Mouse (Mus musculus): ENCODE results near the gene Krt19.

DNA sequence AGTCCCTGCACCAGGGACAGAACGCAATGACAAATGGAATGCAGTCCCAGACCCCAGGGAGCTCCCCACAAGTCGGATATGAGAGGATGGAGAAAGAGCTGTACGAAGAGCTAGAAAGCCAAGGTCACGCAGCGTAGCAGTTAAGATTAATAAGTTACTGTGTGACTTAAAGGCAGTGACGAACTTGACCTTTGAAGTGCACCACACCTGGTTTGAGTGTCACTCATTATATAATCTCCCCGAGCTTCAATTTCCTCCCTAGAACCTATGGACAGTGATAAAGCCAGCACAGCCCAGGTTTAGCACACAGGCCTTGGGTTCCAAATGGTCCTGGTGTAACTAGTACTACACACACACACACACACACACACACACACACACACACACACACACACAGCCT is 15.9 kb upstream of the Krt19 start:
- TF ChIP-seq GATA1 (IDR thresholded peaks at IDR 0.05; ENCODE audit: borderline replicate concordance, low read length), result no peak
- TF ChIP-seq FLI1 (IDR thresholded peaks at IDR 0.05; ENCODE audit: low read length), result no peak
